Mouse (Mus musculus) urinary bladder, postnatal 10 days (tissue): ENCODE results near the gene Dhx34.

Experiments used
- DNase-seq: peaks from one replicate; pipeline ENCODE4 v3.0.0; 2022; ENCODE audit warnings: low spot score

The Dhx34 gene

GRCm38 (mm10) chr7:16160702-16161101 lies 61.1 kb downstream of the Dhx34 start:
- DNase-seq = no peak

- DNase-seq = no peak
These were observed 63.1 kb downstream of the Dhx34 start for GRCm38 (mm10) chr7:16158735-16159134.

- no peak for DNase-seq
These were observed 65.6 kb downstream of the Dhx34 start for GRCm38 (mm10) chr7:16156105-16156714.

GRCm38 (mm10) chr7:16155132-16155872 lies 66.5 kb downstream of the Dhx34 start:
- no peak for DNase-seq

DNA sequence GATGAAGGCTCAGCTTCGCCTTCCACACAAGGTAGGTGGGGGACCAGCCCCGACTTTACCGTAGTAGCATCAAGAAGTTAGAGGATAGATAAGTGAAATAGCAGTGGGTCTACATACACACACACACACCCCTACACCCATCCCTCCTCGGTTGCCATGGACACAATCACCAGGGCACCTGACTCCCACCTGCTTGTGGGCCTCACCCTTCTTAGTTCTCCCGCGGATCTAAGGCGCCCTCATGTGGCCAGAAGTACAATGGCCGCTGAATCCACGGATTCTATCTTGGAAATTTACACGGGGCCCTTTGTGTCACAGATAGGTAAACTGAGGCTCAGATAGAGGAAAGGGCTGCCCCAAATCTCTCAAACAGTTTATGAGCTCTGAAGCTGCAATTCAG lies 68.3 kb downstream of the Dhx34 start:
- no peak for DNase-seq

DNA sequence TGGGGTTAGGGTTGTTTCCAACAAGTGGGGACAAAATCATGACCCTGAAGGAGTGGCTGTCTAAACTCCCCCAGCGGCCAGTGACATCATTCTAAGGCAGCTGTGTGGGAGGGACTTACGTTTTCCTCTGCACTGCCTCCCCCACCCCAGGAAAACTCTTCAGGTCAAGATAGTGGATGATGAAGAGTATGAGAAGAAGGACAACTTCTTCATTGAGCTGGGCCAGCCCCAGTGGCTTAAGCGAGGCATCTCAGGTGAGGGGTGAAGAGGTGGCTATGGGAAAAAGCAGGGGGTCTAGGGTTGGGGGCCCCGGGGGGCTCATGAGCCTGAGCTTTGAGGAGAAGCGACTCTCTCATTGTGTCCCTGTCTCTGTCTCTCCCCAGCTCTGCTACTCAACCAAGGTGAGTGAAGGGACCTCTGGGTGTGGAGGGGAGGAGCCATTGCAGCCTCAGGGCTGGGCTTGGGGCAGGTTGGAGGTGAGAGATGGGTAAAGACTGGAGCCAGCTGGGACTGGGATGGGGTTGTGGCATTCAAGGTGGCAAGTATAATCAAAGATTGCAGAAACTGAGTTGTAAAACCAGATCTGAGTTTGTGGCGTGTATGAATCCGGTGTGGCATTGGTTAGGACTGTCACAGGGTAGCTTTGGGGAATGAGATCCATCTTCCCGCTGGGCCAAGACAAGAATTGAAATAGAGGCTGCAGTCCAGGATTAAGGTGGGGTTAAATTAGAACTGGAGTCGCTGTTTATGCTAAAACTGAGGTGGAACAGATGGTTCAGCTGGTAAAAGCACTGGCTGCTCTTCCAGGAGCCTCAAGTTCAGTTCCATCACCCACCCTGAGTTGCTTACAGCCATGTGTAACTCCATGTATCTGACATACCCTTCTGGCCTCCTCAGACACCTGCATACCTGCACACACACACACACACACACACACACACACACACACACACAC lies 71.4 kb downstream of the Dhx34 start:
- DNase-seq = no peak

GRCm38 (mm10) chr7:16149241-16149640 lies 72.6 kb downstream of the Dhx34 start:
- no peak for DNase-seq

GRCm38 (mm10) chr7:16147643-16148042 lies 74.2 kb downstream of the Dhx34 start:
- DNase-seq = no peak
